Mouse (Mus musculus): ENCODE results near the gene Nfkbil1. TPM values are rescaled to one million over a fixed set of nuclear protein-coding genes. Genes with fewer than 3 reads are reported as not detected.
"Not testable (repeated sequence)": the region's sequence is repeated elsewhere in the genome, so short reads cannot be mapped to it uniquely, and the experiment has no call there.

Nfkbil1 gene
- polyA plus RNA-seq, 1 experiment: not detected

DNA sequence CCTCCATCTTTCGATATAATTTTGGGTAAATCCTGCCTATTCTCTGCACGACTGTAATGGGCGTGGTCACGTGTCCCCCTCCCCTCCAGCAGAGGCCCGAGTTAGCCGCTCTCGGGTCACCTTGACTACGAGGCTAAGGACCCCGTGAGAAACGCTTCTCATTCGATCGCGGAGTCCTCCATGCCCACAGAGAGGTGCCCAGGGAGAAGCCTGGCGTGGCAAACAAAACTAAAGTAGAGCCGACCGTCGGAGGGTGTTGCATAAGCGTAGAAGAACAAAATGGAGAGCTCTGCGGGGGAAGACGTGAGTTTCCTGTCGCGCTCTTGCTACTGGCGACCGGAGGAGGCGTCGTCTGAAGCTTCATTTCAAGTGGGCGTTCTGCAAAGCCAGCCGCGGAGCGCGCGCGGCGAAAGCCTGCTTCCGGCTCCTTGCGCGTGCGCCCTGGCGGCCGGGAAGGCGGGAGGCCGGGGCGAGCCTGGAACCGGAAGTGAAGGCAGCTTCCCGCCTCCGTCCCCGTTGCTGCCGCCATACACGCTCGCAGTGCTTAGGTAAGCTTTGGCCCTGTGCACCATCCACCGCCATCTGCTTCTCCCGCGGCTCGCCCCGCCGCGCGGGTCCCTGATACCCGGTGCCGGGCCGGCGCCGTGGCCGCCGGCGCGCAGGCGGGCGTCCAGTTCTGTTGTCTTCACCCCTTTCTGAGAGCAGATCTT is 5.9 kb upstream of the Nfkbil1 start, which contains the start of gene Ddx39b:
Gene Ddx39b, plus strand, starts transcription at position 442 of the 710 bp plus-strand sequence.
- under 1% methylated on average over 69 of the region's 69 CpGs for WGBS
- no peak for TF ChIP-seq CTCF (IDR thresholded peaks at IDR 0.05; ENCODE audit: insufficient read depth, low read depth, low read length)
- TF ChIP-seq POLR2A (IDR thresholded peaks at IDR 0.05; ENCODE audit: insufficient read depth, low read depth, low read length): peak; percentile 67
- Histone ChIP-seq H3K4me3 (ENCODE audit: insufficient read depth, low read depth, low read length) (peak within 1 kb of the TSS; percentile 77), H3K4me1 (ENCODE audit: control insufficient read depth, insufficient read depth, low read length) (peaks cover 33% of the 10 kb centered on the region), H3K27ac (ENCODE audit: insufficient read depth, low read depth, low read length) (peak within 1 kb of the TSS; percentile 95)

DNA sequence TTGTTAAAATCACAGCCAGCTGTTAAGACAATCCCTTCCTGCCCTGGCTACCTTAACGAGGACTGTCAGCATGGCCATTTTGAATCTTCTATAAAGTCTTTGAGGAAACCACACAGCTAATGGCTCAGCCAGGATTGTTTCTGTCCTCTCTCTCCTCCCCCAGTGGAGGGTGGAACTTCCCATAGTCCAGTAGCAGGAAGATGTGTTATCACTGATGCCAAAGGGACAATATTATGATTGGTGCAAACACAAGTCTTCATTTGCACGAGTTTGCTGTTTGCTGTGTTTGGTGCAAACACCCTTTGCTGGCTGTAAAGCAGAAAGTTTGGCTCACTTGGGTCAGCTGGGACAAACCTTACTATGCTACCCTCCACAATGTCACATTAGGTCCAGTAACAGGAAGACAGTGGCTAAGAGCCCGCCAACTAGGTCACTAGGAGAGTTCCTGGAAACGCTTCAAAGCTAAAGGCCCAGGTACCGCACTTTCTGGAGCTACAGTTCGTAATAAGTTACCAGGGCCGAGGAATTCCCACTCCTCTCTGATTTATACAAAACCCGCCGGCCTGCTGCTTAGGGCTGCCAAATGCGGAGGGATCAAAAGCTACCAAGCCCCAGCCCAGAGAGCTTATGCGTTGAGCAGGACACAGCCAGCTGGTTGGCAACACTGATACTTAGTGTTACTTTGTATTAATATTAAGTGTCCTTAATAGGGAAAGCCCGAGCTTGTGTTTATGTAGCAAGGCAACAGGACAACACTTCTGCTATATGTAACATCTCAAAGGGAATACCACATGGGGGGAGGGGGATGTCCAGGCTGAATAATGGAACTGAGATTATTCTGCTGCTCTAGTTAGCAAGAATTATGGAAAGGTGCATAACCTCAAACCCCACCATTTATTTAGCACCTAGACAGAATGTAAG is 5.1 kb upstream of the Nfkbil1 start:
- Histone ChIP-seq H3K27ac (ENCODE audit: insufficient read depth, low read depth, low read length) (peak overlapping the region; percentile 95), H3K4me1 (ENCODE audit: control insufficient read depth, insufficient read depth, low read length) (peaks cover 27% of the 10 kb centered on the region), H3K4me3 (ENCODE audit: insufficient read depth, low read depth, low read length) (peak overlapping the region; percentile 47)
- 19% methylated on average over 12 of the region's 12 CpGs for WGBS
- TF ChIP-seq POLR2A (IDR thresholded peaks at IDR 0.05; ENCODE audit: insufficient read depth, low read depth, low read length): no peak
- no peak for TF ChIP-seq CTCF (IDR thresholded peaks at IDR 0.05; ENCODE audit: insufficient read depth, low read depth, low read length)

DNA sequence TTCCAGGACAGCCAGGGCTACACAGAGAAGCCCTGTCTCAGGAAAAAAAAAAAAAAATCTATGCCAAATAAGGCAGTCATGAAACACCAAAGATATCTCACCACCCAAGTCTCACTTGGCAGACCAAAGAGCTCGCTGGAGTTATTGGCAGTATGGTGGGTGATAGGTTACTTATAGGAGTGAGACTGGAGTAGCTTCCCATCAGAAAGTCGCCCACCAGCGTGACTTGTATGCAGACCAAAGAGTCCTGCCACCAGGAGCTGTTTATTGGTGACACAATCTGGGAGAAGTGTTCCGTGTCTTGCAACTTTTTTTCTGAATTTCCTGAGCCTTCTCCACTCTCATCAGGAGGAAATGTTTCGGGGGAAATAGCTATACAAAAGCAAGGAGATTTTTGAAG is 4.1 kb upstream of the Nfkbil1 start:
- Histone ChIP-seq H3K4me3 (ENCODE audit: insufficient read depth, low read depth, low read length) (no peak overlapping the region), H3K27ac (ENCODE audit: insufficient read depth, low read depth, low read length) (no peak overlapping the region), H3K4me1 (ENCODE audit: control insufficient read depth, insufficient read depth, low read length) (peaks cover 29% of the 10 kb centered on the region)
- no peak for TF ChIP-seq POLR2A (IDR thresholded peaks at IDR 0.05; ENCODE audit: insufficient read depth, low read depth, low read length)
- no peak for TF ChIP-seq CTCF (IDR thresholded peaks at IDR 0.05; ENCODE audit: insufficient read depth, low read depth, low read length)
- 80% methylated on average over 5 of the region's 5 CpGs for WGBS

DNA sequence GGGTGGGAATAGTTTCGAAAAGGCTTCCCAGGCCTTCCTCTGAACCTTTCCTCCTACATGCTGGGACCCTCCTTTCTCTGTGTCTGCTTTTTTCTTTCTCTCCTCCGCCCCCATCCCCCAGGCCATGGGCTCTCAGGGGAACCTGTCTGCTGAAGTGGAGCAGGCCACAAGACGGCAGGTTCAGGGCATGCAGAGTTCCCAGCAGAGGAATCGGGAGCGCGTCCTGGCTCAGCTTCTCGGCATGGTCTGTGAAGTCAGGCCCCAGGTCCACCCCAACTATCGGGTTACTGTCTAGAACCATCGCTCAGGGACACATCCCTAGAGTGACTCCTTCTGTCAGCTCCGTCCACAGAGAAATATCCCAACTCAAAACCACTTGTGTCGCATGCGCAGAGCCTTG is 1.9 kb upstream of the Nfkbil1 start:
- TF ChIP-seq CTCF (IDR thresholded peaks at IDR 0.05; ENCODE audit: insufficient read depth, low read depth, low read length): no peak
- no peak for TF ChIP-seq POLR2A (IDR thresholded peaks at IDR 0.05; ENCODE audit: insufficient read depth, low read depth, low read length)
- peaks cover 14% of the 10 kb centered on the region for H3K4me1 ChIP-seq (ENCODE audit: control insufficient read depth, insufficient read depth, low read length)
- H3K4me3 ChIP-seq (ENCODE audit: insufficient read depth, low read depth, low read length): peak overlapping the region; percentile 72
- H3K27ac ChIP-seq (ENCODE audit: insufficient read depth, low read depth, low read length): peak overlapping the region; percentile 85; the same call in 1 of the 2 replicates
- WGBS: 86% methylated on average over 12 of the region's 12 CpGs

DNA sequence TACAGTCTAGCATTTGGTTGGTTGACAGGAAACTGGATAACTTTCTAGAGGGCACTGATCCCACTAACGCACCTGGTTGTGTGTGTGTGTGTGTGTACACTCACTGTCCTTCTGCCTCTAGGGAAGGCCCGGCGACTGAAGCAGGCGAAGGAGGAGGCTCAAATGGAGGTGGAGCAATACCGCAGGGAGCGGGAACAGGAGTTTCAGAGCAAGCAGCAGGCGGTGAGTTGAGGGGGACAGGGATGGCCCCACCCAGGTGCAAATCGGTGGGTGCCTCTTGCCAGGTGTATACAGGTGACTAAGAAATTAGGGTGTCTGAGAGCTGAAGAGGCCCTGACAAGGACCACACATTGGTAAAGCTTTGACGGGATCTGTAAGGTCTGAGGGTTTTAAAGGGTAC is 1.4 kb upstream of the Nfkbil1 start:
- peak overlapping the region; percentile 85 for H3K27ac ChIP-seq (ENCODE audit: insufficient read depth, low read depth, low read length)
- 39% methylated on average over 9 of the region's 9 CpGs for WGBS
- peak overlapping the region; percentile 72 for H3K4me3 ChIP-seq (ENCODE audit: insufficient read depth, low read depth, low read length)
- no peak for TF ChIP-seq POLR2A (IDR thresholded peaks at IDR 0.05; ENCODE audit: insufficient read depth, low read depth, low read length)
- TF ChIP-seq CTCF (IDR thresholded peaks at IDR 0.05; ENCODE audit: insufficient read depth, low read depth, low read length): no peak
- peaks cover 18% of the 10 kb centered on the region for H3K4me1 ChIP-seq (ENCODE audit: control insufficient read depth, insufficient read depth, low read length)

DNA sequence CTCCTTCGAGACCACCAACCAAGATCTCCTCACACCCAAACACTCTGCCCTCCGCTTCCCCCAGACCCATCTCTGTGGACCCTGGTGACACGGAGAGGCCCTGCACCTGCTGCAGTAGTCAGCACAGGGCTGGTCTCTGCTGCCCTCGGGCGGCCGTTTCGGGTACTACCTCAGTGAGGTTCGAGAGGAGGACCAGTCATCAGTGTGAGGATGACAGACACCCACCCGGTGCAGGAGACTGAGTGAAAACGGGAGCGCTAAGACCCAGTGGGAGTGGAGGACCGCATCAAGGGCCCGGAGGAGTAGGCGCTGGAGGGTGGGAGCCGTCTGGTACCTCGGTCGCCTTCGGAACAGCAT is 776 bp upstream of the Nfkbil1 start:
- TF ChIP-seq POLR2A (IDR thresholded peaks at IDR 0.05; ENCODE audit: insufficient read depth, low read depth, low read length) (no peak), CTCF (IDR thresholded peaks at IDR 0.05; ENCODE audit: insufficient read depth, low read depth, low read length) (peak; percentile 88)
- under 1% methylated on average over 18 of the region's 18 CpGs for whole genome bisulfite sequencing
- peaks cover 21% of the 10 kb centered on the region for H3K4me1 ChIP-seq (ENCODE audit: control insufficient read depth, insufficient read depth, low read length)
- H3K4me3 ChIP-seq (ENCODE audit: insufficient read depth, low read depth, low read length): peak overlapping the region; percentile 72
- peak overlapping the region; percentile 90 for H3K27ac ChIP-seq (ENCODE audit: insufficient read depth, low read depth, low read length)

DNA sequence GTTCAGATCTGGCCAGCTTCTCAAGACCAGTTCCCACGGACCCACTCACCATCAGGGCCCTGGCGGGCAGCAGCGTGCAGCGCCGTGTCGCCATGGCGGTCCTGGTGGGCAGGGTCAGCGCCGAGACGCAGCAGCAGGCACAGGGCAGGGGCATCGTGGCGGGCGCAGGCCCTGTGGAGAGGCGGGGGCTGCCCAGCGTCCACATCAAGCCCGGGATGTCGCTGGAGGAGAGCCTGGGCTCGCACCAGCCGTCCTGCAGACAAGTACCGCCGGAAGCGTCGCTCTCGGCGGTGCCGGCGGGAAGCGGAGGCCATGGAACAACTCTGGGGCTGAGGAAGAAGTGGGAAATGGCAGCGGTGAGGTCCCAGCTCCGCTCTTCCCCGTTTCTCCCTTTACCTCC is 689 bp downstream of the Nfkbil1 start:
- Histone ChIP-seq H3K27ac (ENCODE audit: insufficient read depth, low read depth, low read length) (peak overlapping the region; percentile 65), H3K4me3 (ENCODE audit: insufficient read depth, low read depth, low read length) (peak overlapping the region; percentile 58), H3K4me1 (ENCODE audit: control insufficient read depth, insufficient read depth, low read length) (peaks cover 19% of the 10 kb centered on the region)
- 5% methylated on average over 30 of the region's 31 CpGs for whole genome bisulfite sequencing
- TF ChIP-seq CTCF (IDR thresholded peaks at IDR 0.05; ENCODE audit: insufficient read depth, low read depth, low read length) (no peak), POLR2A (IDR thresholded peaks at IDR 0.05; ENCODE audit: insufficient read depth, low read depth, low read length) (no peak)

DNA sequence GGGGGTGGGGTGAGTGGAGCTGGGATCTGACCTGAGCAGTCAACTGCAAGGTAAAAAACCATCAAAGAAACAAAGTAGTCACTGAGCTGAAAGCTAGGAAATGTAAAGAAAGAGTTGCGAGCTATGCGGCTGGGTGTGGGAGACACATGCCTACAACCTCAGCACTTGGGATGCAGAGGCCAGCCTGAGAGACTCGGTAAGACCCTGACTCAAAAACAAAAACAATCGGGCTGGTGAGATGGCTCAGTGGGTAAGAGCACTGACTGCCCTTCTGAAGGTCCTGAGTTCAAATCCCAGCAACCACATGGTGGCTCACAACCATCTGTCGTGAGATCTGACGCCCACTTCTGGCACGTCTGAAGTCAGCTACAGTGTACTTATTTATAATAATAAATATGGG is 1.5 kb downstream of the Nfkbil1 start:
- not testable (repeated sequence) for H3K27ac ChIP-seq (ENCODE audit: insufficient read depth, low read depth, low read length); H3K4me3 ChIP-seq (ENCODE audit: insufficient read depth, low read depth, low read length)
- peaks cover 19% of the 10 kb centered on the region for H3K4me1 ChIP-seq (ENCODE audit: control insufficient read depth, insufficient read depth, low read length)
- WGBS: 76% methylated on average over 7 of the region's 7 CpGs
